Mouse (Mus musculus): ENCODE results near the gene Cyp2d11.

- TF ChIP-seq CTCF (IDR thresholded peaks at IDR 0.05; ENCODE audit: low read depth, low read length) (no peak), GATA1 (IDR thresholded peaks at IDR 0.05; ENCODE audit: borderline replicate concordance, low read length) (no peak), TAL1 (conservative IDR thresholded peaks at IDR 0.05; ENCODE audit: low read depth, low read length) (no peak), POLR2AphosphoS5 (IDR thresholded peaks at IDR 0.05; ENCODE audit: insufficient replicate concordance, low read depth, low read length) (peak; percentile 77; the same call in 1 of the 2 replicates)
Observed at GRCm38 (mm10) chr15:82348999-82349341, 44.9 kb downstream of the Cyp2d11 start.
